Comparison of ENCODE assay signal across 9 mouse cellular contexts in the genomic region with DNA sequence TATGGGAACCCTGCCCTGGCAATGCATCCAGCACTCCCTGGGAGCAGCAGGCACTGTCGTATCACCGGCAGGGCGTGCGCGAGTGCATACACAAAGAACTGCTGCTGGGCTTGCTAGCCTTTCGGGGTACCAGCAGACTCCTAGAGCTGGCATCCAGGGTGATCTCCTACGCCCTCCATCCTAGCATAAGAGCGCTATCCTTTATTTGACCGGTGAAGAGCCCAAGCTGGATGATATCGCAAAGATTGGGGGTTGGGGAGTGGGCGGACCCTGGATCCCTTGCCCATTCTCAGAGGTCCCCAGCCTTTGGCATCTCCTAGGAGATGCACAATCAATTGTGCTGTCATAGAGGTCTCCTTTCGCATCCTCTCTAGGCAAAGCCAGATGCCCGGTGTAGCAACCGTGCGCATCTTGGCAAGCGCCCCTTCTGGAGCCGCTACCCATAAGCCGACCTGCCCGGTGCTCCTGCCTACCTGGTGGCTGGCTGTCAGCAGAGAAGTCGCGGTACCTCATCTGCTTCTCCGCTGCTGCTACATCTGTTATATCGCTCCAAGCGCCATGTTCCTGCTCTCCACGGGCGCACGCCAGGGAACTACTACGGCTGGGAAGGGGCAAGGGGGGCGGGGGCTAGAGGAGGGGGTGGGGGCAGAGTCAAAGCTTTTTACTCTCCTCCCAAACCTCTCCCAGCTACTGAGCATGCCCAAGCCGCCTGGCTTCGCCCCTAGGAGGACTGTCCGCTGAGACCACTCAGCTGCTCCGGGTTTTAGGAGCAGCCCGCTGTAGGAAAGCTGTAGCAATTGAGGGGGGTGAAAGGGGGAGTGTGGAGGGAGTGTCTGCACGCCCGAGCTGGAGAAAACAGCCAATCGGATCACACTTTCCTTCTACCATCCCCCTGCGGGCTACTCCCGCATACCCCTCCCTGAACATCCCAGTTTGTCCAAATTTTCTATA. TPM values are rescaled to one million over a fixed set of nuclear protein-coding genes. Genes with fewer than 3 reads are reported as not detected.
DNase-seq lines count a peak whose midpoint lies in the region; ATAC-seq lines count a peak whose summit lies in the region.
"Had no signal": no experiment of that assay in that cellular context is flagged by ENCODE, and none has a peak within 500 bp of the region (broad histone marks: within the 10 kb centered on the region; RNA-seq: fewer than 3 reads in every experiment).

A gene (minus strand): TSS at position 787 of the 951 bp plus-strand sequence.

- DNase-seq in heart, adult 11 months, result peak; percentile 83
- no peak for DNase-seq in heart, adult 8-10 months (ENCODE audit: low spot score)
- DNase-seq in cerebellum, adult 8-10 months, result peak; percentile 74
- peak; percentile 91 for DNase-seq in forelimb bud, embryonic 11.5 days (ENCODE audit: low read depth, low spot score)
- DNase-seq in kidney, postnatal 25 days, result peak; percentile 1 to 36
- peak; percentile 55 for DNase-seq in liver, embryonic 11.5 days (ENCODE audit: low spot score)
- peak; percentile 88 for DNase-seq in retina, embryonic 14.5 days (ENCODE audit: low spot score)

- H3K36me3 ChIP-seq in liver, embryonic 11.5 days (ENCODE audit: control insufficient read depth, insufficient read depth, low read length), result no peaks in the 10 kb centered on the region

- no peaks in the 10 kb centered on the region for H3K4me1 ChIP-seq in liver, embryonic 11.5 days (replicated peaks; ENCODE audit: control insufficient read depth, insufficient read depth, low read length)

- WGBS in liver, embryonic 11.5 days, result 2% methylated on average over 38 of the region's 39 CpGs

- H3K27ac ChIP-seq in liver, embryonic 11.5 days (ENCODE audit: low read depth, low read length), result no peak within 1 kb of the TSS

- H3K4me2 ChIP-seq in liver, embryonic 11.5 days, result peak within 1 kb of the TSS; percentile 66

- peaks cover 14% of the 10 kb centered on the region for H3K27me3 ChIP-seq in liver, embryonic 11.5 days (replicated peaks; ENCODE audit: control insufficient read depth, insufficient read depth, low read length)

- peak; percentile 81 for ATAC-seq in liver, embryonic 11.5 days (replicated peaks; ENCODE audit: low FRiP score)
- ATAC-seq in megakaryocyte-erythroid progenitor cell, adult 5-6 weeks (replicated peaks; ENCODE audit: low FRiP score, low TSS enrichment, poor library complexity, severe bottlenecking), result no peak

- peak within 1 kb of the TSS; percentile 46 for H3K4me3 ChIP-seq in liver, embryonic 11.5 days (ENCODE audit: low read depth, low read length)

- no peak within 1 kb of the TSS for H3K9ac ChIP-seq in liver, embryonic 11.5 days (ENCODE audit: low read depth, low read length)

- no peaks in the 10 kb centered on the region for H3K9me3 ChIP-seq in liver, embryonic 11.5 days (ENCODE audit: control insufficient read depth, low read length)

RNA-seq across cellular contexts. Expression of the gene that starts here (rescaled TPM):
- total RNA-seq in heart, adult 8-10 months (2022), result under 1 TPM; 0.11 to 0.44 (median 0.23) TPM
- polyA plus RNA-seq in liver, embryonic 11.5 days (2014; fragmentation: Nextera tagmentation; extraction: Ambion mirVana), result 0.15 and 0.27 TPM in 2 replicates
- total RNA-seq in megakaryocyte-erythroid progenitor cell, adult 5-6 weeks (2014; fragmentation: Nextera tagmentation), result not detected in 2 replicates
- total RNA-seq in megakaryocyte-erythroid progenitor cell, adult 5-6 weeks (2017), result not detected in 2 replicates
- total RNA-seq: hematopoietic stem cell, adult 5-6 weeks had no signal

Comparison
In these comparisons a context has a peak if more than half of its experiments do, and no peak if none do; other contexts are left out.
1. Peak in DNase-seq, ATAC-seq, H3K4me3 ChIP-seq and H3K4me2 ChIP-seq in liver, embryonic 11.5 days; RNA of the gene not detected or under 1 TPM.